Mouse (Mus musculus): ENCODE results near the gene Pla2r1. TPM values are rescaled to one million over a fixed set of nuclear protein-coding genes. Genes with fewer than 3 reads are reported as not detected.

Pla2r1 gene
- polyA plus RNA-seq, 2 experiments, result 1.0 to 1.1 TPM

- Histone ChIP-seq H3K9ac (ENCODE audit: low read depth, low read length, severe bottlenecking) (no peak overlapping the region), H3K4me1 (ENCODE audit: control insufficient read depth, insufficient read depth, low read length) (peaks cover 3% of the 10 kb centered on the region; the same call in 1 of the 2 replicates), H3K4me3 (replicated peaks; ENCODE audit: low read length) (no peak overlapping the region), H3K27me3 (ENCODE audit: control insufficient read depth, insufficient read depth, low read length) (no peaks in the 10 kb centered on the region), H3K27ac (replicated peaks; ENCODE audit: low read depth, low read length) (no peak overlapping the region), H3K9me3 (ENCODE audit: control insufficient read depth, low read length) (no peaks in the 10 kb centered on the region), H3K36me3 (ENCODE audit: control insufficient read depth, insufficient read depth, low read length) (no peaks in the 10 kb centered on the region), H3K4me2 (replicated peaks; ENCODE audit: low read depth, low read length, severe bottlenecking) (no peak overlapping the region)
- 94% methylated on average over 7 of the region's 7 CpGs for WGBS
- DNase-seq (ENCODE audit: low spot score) (no peak), ATAC-seq (ENCODE audit: low FRiP score, low read depth) (no peak)
- no peak for TF ChIP-seq POLR2A (IDR thresholded peaks at IDR 0.05; ENCODE audit: borderline replicate concordance, extremely low read depth, insufficient read depth, insufficient read length)
Observed at GRCm38 (mm10) chr2:60443279-60443678, 109.8 kb downstream of the Pla2r1 start.

DNA sequence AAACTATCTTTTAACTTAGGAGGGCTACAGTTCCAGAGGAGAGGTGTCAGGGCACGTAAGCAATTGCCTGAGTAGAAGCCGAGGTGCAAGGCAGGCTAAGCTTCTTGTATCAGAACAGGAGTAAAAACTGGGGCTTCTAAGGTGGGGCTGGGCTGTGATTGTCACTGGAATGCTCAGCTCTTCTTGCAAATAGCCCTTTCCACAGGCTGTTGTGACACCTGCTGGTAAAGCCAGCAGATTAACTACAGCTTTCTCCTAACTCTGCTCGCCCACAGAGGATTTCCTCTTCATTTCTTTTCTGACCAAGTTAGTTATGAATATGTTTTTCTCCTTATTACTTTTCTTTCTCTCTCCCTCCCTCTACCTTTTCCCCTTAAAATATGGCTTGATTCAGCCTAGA, 111.2 kb downstream of the Pla2r1 start:
- H3K36me3 ChIP-seq (ENCODE audit: control insufficient read depth, insufficient read depth, low read length), result no peaks in the 10 kb centered on the region
- H3K4me3 ChIP-seq (replicated peaks; ENCODE audit: low read length), result no peak overlapping the region
- 20% methylated on average over 3 of the region's 3 CpGs for WGBS
- H3K9me3 ChIP-seq (ENCODE audit: control insufficient read depth, low read length), result no peaks in the 10 kb centered on the region
- no peaks in the 10 kb centered on the region for H3K27me3 ChIP-seq (ENCODE audit: control insufficient read depth, insufficient read depth, low read length)
- H3K9ac ChIP-seq (ENCODE audit: low read depth, low read length, severe bottlenecking), result no peak overlapping the region
- H3K4me1 ChIP-seq (ENCODE audit: control insufficient read depth, insufficient read depth, low read length), result peaks cover 3% of the 10 kb centered on the region; the same call in 1 of the 2 replicates
- TF ChIP-seq POLR2A (IDR thresholded peaks at IDR 0.05; ENCODE audit: borderline replicate concordance, extremely low read depth, insufficient read depth, insufficient read length), result no peak
- no peak overlapping the region for H3K4me2 ChIP-seq (replicated peaks; ENCODE audit: low read depth, low read length, severe bottlenecking)
- DNase-seq (ENCODE audit: low spot score), result peak; percentile 11
- H3K27ac ChIP-seq (replicated peaks; ENCODE audit: low read depth, low read length), result no peak overlapping the region
- no peak for ATAC-seq (ENCODE audit: low FRiP score, low read depth)

DNA sequence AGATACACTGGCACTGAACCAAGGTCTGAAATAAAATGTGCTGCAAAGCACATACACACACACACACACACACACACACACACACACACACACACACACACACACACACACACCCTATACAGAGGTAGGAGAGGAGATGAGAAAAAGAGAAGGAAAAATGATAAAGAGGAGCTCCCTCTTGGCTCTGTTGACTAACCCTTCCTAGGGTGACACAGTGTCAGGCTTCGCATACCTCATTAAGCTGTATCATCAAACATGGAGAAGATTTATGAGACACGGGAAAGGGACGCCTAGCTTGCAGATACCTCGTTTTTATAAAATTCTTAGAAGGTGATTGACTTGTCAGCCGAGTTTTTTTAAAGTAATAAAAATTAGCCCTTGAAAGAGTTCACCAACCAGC, 116.3 kb downstream of the Pla2r1 start:
- H3K4me3 ChIP-seq (replicated peaks; ENCODE audit: low read length), result no peak overlapping the region
- DNase-seq (ENCODE audit: low spot score) (no peak), ATAC-seq (ENCODE audit: low FRiP score, low read depth) (no peak)
- no peaks in the 10 kb centered on the region for H3K4me1 ChIP-seq (ENCODE audit: control insufficient read depth, insufficient read depth, low read length)
- H3K36me3 ChIP-seq (ENCODE audit: control insufficient read depth, insufficient read depth, low read length), result no peaks in the 10 kb centered on the region
- H3K27me3 ChIP-seq (ENCODE audit: control insufficient read depth, insufficient read depth, low read length), result no peaks in the 10 kb centered on the region; the same call in 1 of the 2 replicates
- no peak overlapping the region for H3K4me2 ChIP-seq (replicated peaks; ENCODE audit: low read depth, low read length, severe bottlenecking)
- no peak overlapping the region for H3K27ac ChIP-seq (replicated peaks; ENCODE audit: low read depth, low read length)
- H3K9me3 ChIP-seq (ENCODE audit: control insufficient read depth, low read length), result no peaks in the 10 kb centered on the region
- no peak overlapping the region for H3K9ac ChIP-seq (ENCODE audit: low read depth, low read length, severe bottlenecking)
- no peak for TF ChIP-seq POLR2A (IDR thresholded peaks at IDR 0.05; ENCODE audit: borderline replicate concordance, extremely low read depth, insufficient read depth, insufficient read length)
- 54% methylated on average over 5 of the region's 5 CpGs for WGBS

DNA sequence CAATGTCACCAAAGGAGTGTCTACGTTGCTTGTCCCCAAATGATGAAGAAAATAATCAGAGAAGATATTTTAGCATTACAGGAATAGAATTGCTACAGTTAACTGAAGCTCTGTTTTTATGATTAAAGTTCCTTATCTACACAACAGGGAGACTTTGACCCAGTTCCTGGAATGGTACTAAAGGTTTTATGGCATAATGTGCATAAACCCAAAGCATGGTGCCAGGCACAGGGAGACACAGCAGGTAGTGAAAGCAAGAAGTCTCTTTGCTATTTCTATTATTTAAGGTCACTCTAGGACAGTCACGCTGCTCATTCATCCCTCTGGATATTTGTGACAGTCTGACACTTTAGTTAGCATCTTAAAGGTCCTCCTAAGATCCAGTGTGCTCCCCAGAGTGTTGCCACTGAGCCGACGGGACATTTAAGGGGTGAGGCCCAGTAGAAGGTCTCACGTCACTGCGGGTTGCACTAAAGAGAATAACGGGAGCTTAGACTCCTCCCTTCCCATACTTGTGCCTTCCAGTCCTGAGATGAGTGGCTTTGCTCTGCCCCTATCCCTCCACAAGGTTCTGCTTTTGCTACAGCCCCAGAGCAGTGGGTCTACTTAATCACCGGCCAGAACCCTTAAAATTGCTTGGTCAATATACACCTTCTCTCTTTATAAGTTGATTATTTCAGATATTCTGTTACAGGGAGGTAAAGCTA, 122.6 kb downstream of the Pla2r1 start:
- no peak for ATAC-seq (ENCODE audit: low FRiP score, low read depth)
- H3K4me2 ChIP-seq (replicated peaks; ENCODE audit: low read depth, low read length, severe bottlenecking), result no peak overlapping the region

DNA sequence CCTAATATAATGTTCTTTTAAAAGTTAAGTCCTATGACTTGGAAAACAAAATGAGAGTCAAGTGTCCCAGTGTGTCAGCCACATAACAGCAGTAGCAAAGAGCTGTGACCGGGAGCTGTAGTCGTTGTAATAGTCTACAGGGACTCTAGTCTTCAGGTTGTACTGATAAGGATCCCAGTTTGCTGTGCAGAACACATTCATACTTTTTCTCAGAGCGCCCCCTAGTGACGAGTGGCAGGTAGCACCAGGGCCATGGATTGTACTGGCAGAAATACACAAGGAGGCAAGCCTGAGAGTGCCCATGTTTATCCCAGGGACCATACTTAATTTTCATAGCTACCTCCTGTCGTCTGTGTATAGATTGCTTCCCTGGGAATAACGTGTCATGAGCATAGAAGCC, 135.0 kb downstream of the Pla2r1 start:
- ATAC-seq (ENCODE audit: low FRiP score, low read depth), result no peak; the same call in 1 of the 2 replicates
- WGBS, result 5% methylated on average over 6 of the region's 6 CpGs
- H3K4me2 ChIP-seq (replicated peaks; ENCODE audit: low read depth, low read length, severe bottlenecking), result no peak overlapping the region

More for the DNA sequence above, 122.6 kb downstream of the Pla2r1 start:
- Histone ChIP-seq H3K27me3 (ENCODE audit: control insufficient read depth, insufficient read depth, low read length) (no peaks in the 10 kb centered on the region), H3K9ac (ENCODE audit: low read depth, low read length, severe bottlenecking) (no peak overlapping the region), H3K27ac (replicated peaks; ENCODE audit: low read depth, low read length) (no peak overlapping the region), H3K9me3 (ENCODE audit: control insufficient read depth, low read length) (no peaks in the 10 kb centered on the region), H3K4me1 (ENCODE audit: control insufficient read depth, insufficient read depth, low read length) (no peaks in the 10 kb centered on the region), H3K4me3 (replicated peaks; ENCODE audit: low read length) (no peak overlapping the region), H3K36me3 (ENCODE audit: control insufficient read depth, insufficient read depth, low read length) (no peaks in the 10 kb centered on the region)
- no peak for DNase-seq (ENCODE audit: low spot score)
- no peak for TF ChIP-seq POLR2A (IDR thresholded peaks at IDR 0.05; ENCODE audit: borderline replicate concordance, extremely low read depth, insufficient read depth, insufficient read length)
- WGBS, result 64% methylated on average over 8 of the region's 8 CpGs

More for the DNA sequence above, 135.0 kb downstream of the Pla2r1 start:
- Histone ChIP-seq H3K4me1 (ENCODE audit: control insufficient read depth, insufficient read depth, low read length) (no peaks in the 10 kb centered on the region), H3K27ac (replicated peaks; ENCODE audit: low read depth, low read length) (no peak overlapping the region), H3K9me3 (ENCODE audit: control insufficient read depth, low read length) (no peaks in the 10 kb centered on the region), H3K27me3 (ENCODE audit: control insufficient read depth, insufficient read depth, low read length) (no peaks in the 10 kb centered on the region), H3K9ac (ENCODE audit: low read depth, low read length, severe bottlenecking) (no peak overlapping the region), H3K36me3 (ENCODE audit: control insufficient read depth, insufficient read depth, low read length) (no peaks in the 10 kb centered on the region), H3K4me3 (replicated peaks; ENCODE audit: low read length) (no peak overlapping the region)
- peak; percentile 42 for DNase-seq (ENCODE audit: low spot score)
- TF ChIP-seq POLR2A (IDR thresholded peaks at IDR 0.05; ENCODE audit: borderline replicate concordance, extremely low read depth, insufficient read depth, insufficient read length), result no peak
